Mouse (Mus musculus) ES-Bruce4 (cell line): ENCODE measurements at regions not wholly inside any gene's neighbourhood (a gene's known extent, or its start where the extent isn't known, plus 50 kb on each side); places are given as distances from the start of the nearest gene placed in this dataset.
"Not testable (repeated sequence)": the region's sequence is repeated elsewhere in the genome, so short reads cannot be mapped to it uniquely, and the experiment has no call there.

ENCODE experiments used
- CTCF ChIP-seq: IDR thresholded peaks from one replicate; pipeline ENCODE4 v1.8.1; 2011; ENCODE audit warnings: low read depth, low read length
- EP300 ChIP-seq: IDR thresholded peaks from 2 replicates; pipeline ENCODE4 v1.6.1; 2011; ENCODE audit warnings: low read depth, low read length; ENCODE audit not compliant: insufficient read depth
- POLR2A ChIP-seq: IDR thresholded peaks from one replicate; pipeline ENCODE4 v1.8.1; 2011; ENCODE audit warnings: low read length; ENCODE audit not compliant: insufficient read depth

DNA sequence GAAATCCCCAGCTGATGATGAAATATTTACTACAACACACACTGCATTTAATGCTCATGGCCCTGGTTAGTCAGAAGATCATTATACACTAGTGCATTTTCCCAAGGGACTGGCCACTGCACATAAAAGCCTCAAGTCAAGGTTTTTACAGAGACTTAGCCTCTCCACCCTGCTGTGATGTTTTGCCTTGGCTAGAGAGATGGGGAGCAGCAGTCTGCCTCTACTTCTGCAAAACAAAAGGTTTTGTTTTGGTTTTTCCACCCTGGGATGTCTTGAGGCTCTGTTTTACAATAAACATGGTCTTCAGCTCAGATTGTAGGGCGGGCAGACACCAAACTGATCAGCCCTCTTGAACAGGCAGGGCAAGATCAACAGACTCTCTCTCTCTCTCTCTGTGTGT is 500.9 kb upstream of the Gdi2 start:
- TF ChIP-seq CTCF, EP300, POLR2A: not testable (repeated sequence)
